Mouse (Mus musculus): ENCODE results near the gene Pnpo.

DNA sequence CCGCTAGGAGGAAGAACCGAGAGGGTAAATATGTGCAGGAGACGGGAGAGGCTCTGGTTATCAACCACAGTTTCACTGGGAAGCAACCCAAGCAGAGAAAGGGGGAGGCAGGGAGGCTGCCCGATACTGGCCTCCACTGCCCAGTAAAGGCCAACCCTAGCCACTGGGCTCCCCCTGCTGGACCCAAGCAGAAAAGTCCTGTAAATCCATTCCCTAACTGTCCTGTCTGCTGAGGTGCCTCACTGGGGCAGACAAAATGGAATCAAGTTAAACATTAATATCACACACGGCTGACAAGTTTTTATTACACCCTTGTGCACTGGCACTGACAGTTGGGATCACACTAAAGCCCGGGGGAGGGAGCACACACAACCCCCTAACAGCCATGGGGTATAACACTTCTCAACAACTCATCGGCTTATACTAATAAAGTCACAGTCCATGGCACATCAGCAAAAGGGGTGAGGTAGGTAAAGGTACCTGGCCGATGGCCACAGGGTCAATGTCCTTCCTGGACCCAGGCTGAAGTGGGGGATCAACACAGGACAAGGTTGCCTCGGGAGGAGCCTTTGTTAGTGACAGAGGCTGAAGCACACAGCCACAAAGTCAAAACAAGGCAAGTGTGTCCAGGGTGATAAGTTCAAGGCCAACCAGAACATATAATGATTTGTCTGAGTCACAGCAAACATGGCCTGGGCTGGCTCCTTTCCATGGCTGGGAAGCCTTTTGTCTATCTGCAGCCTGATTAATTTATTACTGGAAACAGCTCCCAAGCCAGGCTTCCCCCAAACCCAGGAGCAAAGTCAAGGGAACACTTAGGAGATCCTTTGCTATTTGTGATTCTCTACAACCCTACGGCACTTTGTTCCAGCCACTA is 6.0 kb downstream of the Pnpo start:
- TF ChIP-seq GATA1 (IDR thresholded peaks at IDR 0.05; ENCODE audit: low read length) (no peak), TAL1 (IDR thresholded peaks at IDR 0.05; ENCODE audit: low read length) (no peak)
